In the genomic region with DNA sequence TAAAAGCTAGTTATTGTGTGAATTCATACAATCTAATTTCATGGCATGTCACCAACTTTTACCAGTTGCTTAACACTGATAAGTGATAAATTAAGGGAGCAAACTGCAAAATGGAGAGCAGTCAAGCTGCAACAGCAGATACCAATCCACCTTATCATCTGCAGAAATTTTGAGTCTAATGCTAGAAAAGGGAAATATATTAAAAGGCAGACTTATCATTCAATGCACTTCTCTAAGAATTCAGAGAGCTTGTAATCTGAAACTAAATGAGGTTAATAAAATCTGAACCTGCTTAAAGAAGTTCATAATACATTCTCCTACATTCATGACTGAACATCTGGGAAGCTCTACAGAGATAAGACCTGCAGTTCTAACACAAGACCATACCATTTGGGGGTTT, we compare ENCODE assay signal across 30 mouse cellular contexts.
"Had no signal": no experiment of that assay in that cellular context is flagged by ENCODE, and none has a peak within 500 bp of the region (broad histone marks: within the 10 kb centered on the region; RNA-seq: fewer than 3 reads in every experiment).

No protein-coding gene starts in this region.

- H3K9me3 ChIP-seq: limb, embryonic 10.5 days; limb, embryonic 12.5 days; limb, embryonic 13.5 days; limb, embryonic 15.5 days; liver, embryonic 12.5 days; liver, embryonic 13.5 days; liver, embryonic 15.5 days; lung, embryonic 15.5 days; megakaryocyte, embryonic 14.5 days; midbrain, embryonic 10.5 days; midbrain, embryonic 12.5 days; midbrain, embryonic 13.5 days; midbrain, embryonic 15.5 days; neural tube, embryonic 12.5 days had no signal

- H3K27ac ChIP-seq: limb, embryonic 10.5 days; limb, embryonic 12.5 days; limb, embryonic 13.5 days; limb, embryonic 15.5 days; liver, embryonic 12.5 days; liver, embryonic 13.5 days; liver, embryonic 14.5 days; liver, embryonic 15.5 days; lung, embryonic 15.5 days; macrophage; midbrain, embryonic 10.5 days; midbrain, embryonic 12.5 days; midbrain, embryonic 13.5 days; midbrain, embryonic 15.5 days; neural tube, embryonic 12.5 days had no signal

- DNase-seq: left cerebral cortex, postnatal 4 days; liver; liver, embryonic 13.5 days; liver, postnatal 0 days; lung, adult 18-20 months; lung, adult 2 months; lung, embryonic 14.5 days; lung, postnatal 10 days; lung, postnatal 14 days; lung, postnatal 36 days; lung, postnatal 4 days; midbrain, embryonic 14.5 days had no signal

- H3K9ac ChIP-seq: limb, embryonic 12.5 days; limb, embryonic 13.5 days; limb, embryonic 15.5 days; liver, embryonic 12.5 days; liver, embryonic 13.5 days; liver, embryonic 14.5 days; liver, embryonic 15.5 days; liver, postnatal 0 days; lung, embryonic 14.5 days; lung, embryonic 15.5 days; midbrain, embryonic 12.5 days; midbrain, embryonic 13.5 days; midbrain, embryonic 15.5 days; neural tube, embryonic 12.5 days had no signal

- H3K27me3 ChIP-seq: limb, embryonic 12.5 days; limb, embryonic 13.5 days; limb, embryonic 15.5 days; liver, embryonic 12.5 days; liver, embryonic 13.5 days; liver, embryonic 15.5 days; lung, embryonic 15.5 days; megakaryocyte, embryonic 14.5 days; midbrain, embryonic 12.5 days; midbrain, embryonic 13.5 days; midbrain, embryonic 15.5 days; neural tube, embryonic 12.5 days had no signal

- H3K36me3 ChIP-seq: limb, embryonic 10.5 days; limb, embryonic 12.5 days; limb, embryonic 13.5 days; limb, embryonic 15.5 days; liver, embryonic 12.5 days; liver, embryonic 13.5 days; liver, embryonic 15.5 days; lung, embryonic 15.5 days; midbrain, embryonic 10.5 days; midbrain, embryonic 12.5 days; midbrain, embryonic 13.5 days; midbrain, embryonic 15.5 days; neural tube, embryonic 12.5 days had no signal

- ATAC-seq: liver, embryonic 12.5 days; liver, postnatal 0 days; lung, postnatal 0 days; midbrain, embryonic 13.5 days; midbrain, embryonic 15.5 days; midbrain, embryonic 16.5 days had no signal

- H3K4me1 ChIP-seq: limb, embryonic 10.5 days; limb, embryonic 12.5 days; limb, embryonic 13.5 days; limb, embryonic 15.5 days; liver, embryonic 12.5 days; liver, embryonic 13.5 days; liver, embryonic 15.5 days; lung, embryonic 15.5 days; megakaryocyte, embryonic 14.5 days; midbrain, embryonic 10.5 days; midbrain, embryonic 12.5 days; midbrain, embryonic 13.5 days; midbrain, embryonic 15.5 days; neural tube, embryonic 12.5 days had no signal

- H3K4me3 ChIP-seq: limb, embryonic 10.5 days; limb, embryonic 12.5 days; limb, embryonic 13.5 days; limb, embryonic 15.5 days; liver, embryonic 12.5 days; liver, embryonic 13.5 days; liver, embryonic 15.5 days; lung, embryonic 15.5 days; megakaryocyte, embryonic 14.5 days; midbrain, embryonic 10.5 days; midbrain, embryonic 12.5 days; midbrain, embryonic 13.5 days; midbrain, embryonic 15.5 days; myocyte; neural tube, embryonic 12.5 days had no signal
